Mouse (Mus musculus) G1E (cell line): ENCODE measurements around the gene B3gat2.

Experiments used
- CTCF ChIP-seq: IDR thresholded peaks from 2 replicates; pipeline ENCODE4 v1.5.1; 2012; ENCODE audit warnings: low read depth, low read length, inconsistent platforms, mixed read lengths
- GATA1 ChIP-seq: IDR thresholded peaks from 2 replicates; pipeline ENCODE4 v1.6.1; 2012; ENCODE audit warnings: borderline replicate concordance, low read length, inconsistent platforms, mixed read lengths
- GATA2 ChIP-seq: IDR thresholded peaks from 2 replicates; pipeline ENCODE4 v1.6.1; 2012; ENCODE audit warnings: low read depth, low read length, inconsistent platforms, borderline replicate concordance
- POLR2AphosphoS5 ChIP-seq: IDR thresholded peaks from 2 replicates; pipeline ENCODE4 v1.6.1; 2012; ENCODE audit warnings: low read depth, low read length, inconsistent platforms; ENCODE audit not compliant: insufficient replicate concordance
- TAL1 ChIP-seq: conservative IDR thresholded peaks from 2 replicates; pipeline ENCODE4 v1.6.1; 2012; ENCODE audit warnings: low read depth, low read length, inconsistent platforms, mixed read lengths

DNA sequence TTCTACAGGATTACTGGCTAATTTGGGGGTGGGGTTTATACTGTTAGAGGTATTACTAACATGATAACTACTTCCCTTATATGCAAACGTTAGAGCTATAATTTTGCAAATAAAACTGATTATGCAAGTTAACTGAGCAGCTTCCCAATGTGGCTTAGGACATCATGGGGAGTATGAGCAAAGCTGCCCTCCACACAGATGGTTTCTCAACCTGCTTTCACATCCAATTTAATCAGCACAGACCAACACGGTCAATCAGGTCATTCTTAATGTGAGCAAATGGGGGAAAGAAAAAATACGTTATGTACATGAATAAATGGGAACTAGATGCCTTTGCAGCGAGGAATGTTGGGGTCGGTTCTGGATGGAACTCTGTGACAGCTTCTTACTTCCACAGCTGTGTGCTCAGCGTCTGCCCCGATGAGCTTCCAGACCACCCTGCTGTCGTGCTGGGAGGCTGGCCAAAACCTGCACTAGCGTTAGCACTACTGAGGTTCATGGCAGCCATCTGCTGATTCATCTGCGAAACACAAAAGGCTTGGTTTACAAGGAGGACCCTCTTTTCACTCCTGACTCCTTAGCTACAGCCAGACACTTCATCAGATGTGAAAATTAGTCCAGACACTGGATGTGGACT, 84.6 kb downstream of the B3gat2 start:
- TF ChIP-seq CTCF (no peak), POLR2AphosphoS5 (no peak), TAL1 (no peak), GATA1 (no peak), GATA2 (no peak)
